Mouse (Mus musculus) c-Kit-positive CD71-positive TER-119-negative erythroid progenitor cells, embryonic 14.5 days (primary cell): ENCODE results near the gene Fam185a.

ENCODE experiments used
- DNase-seq: peaks from one replicate; pipeline ENCODE4 v3.0.0-alpha.2; 2013; ENCODE audit warnings: low read depth

Gene Fam185a

GRCm38 (mm10) chr5:21426666-21427065, 1.9 kb downstream of the Fam185a start:
- DNase-seq: no peak

- no peak for DNase-seq
These were observed 9.6 kb downstream of the Fam185a start for GRCm38 (mm10) chr5:21434148-21434929.

GRCm38 (mm10) chr5:21436471-21436975, 11.8 kb downstream of the Fam185a start:
- DNase-seq: no peak

- DNase-seq: no peak
These were observed 13.7 kb downstream of the Fam185a start for GRCm38 (mm10) chr5:21438428-21438827.

- no peak for DNase-seq
These were observed 14.8 kb downstream of the Fam185a start for GRCm38 (mm10) chr5:21439446-21440110.

GRCm38 (mm10) chr5:21440833-21441530, 16.2 kb downstream of the Fam185a start:
- DNase-seq: no peak

GRCm38 (mm10) chr5:21467387-21467786, 42.6 kb downstream of the Fam185a start:
- DNase-seq: no peak

GRCm38 (mm10) chr5:21468100-21468499, 43.3 kb downstream of the Fam185a start:
- DNase-seq: no peak

- no peak for DNase-seq
These were observed 53.7 kb downstream of the Fam185a start for GRCm38 (mm10) chr5:21478428-21478827.

- no peak for DNase-seq
These were observed 55.0 kb downstream of the Fam185a start for GRCm38 (mm10) chr5:21479746-21480145.

GRCm38 (mm10) chr5:21481521-21481920, 56.8 kb downstream of the Fam185a start:
- DNase-seq: no peak

GRCm38 (mm10) chr5:21482446-21483222, 57.9 kb downstream of the Fam185a start:
- DNase-seq: no peak

GRCm38 (mm10) chr5:21483275-21483674, 58.5 kb downstream of the Fam185a start:
- no peak for DNase-seq

GRCm38 (mm10) chr5:21485197-21485829, 60.6 kb downstream of the Fam185a start:
- no peak for DNase-seq

- no peak for DNase-seq
These were observed 62.0 kb downstream of the Fam185a start for GRCm38 (mm10) chr5:21486798-21487197.

- DNase-seq: no peak
These were observed 62.5 kb downstream of the Fam185a start for GRCm38 (mm10) chr5:21487306-21487705.

GRCm38 (mm10) chr5:21487716-21488115, 63.0 kb downstream of the Fam185a start:
- no peak for DNase-seq

- DNase-seq: no peak
These were observed 63.7 kb downstream of the Fam185a start for GRCm38 (mm10) chr5:21488506-21488905.

- DNase-seq: no peak
These were observed 64.4 kb downstream of the Fam185a start for GRCm38 (mm10) chr5:21489135-21489534.

- DNase-seq: no peak
These were observed 66.7 kb downstream of the Fam185a start for GRCm38 (mm10) chr5:21491469-21491868.

- no peak for DNase-seq
These were observed 67.5 kb downstream of the Fam185a start for GRCm38 (mm10) chr5:21492213-21492612.
